Mouse (Mus musculus): ENCODE data around the gene Phldb3. TPM values are rescaled to one million over a fixed set of nuclear protein-coding genes. Genes with fewer than 3 reads are reported as not detected.

Phldb3 gene
- total and polyA plus RNA-seq, 3 experiments, result 0.89 to 3.6 (median 3.5) TPM

DNA sequence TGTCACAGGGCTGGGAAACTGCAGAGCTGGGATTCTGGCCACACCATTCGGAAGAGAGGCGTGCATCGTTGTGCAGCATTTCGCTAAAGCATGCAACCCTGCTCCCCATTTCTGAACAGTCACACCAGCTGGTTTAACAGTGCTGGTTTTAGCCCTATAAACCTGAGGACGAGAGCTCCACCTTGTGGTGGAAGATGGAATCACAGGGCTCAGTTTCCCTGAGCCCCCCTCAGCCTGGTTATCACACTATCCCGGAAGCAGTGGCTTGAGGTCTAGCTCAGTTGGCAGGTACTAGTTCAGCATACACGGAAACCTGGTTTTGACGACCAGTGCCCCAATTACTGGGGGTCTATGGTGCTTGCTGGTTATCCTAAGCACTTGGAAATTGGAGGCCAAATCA is 52.0 kb downstream of the Phldb3 start:
- Histone ChIP-seq H3K27ac (ENCODE audit: insufficient read depth, low read depth) (no peak overlapping the region), H3K27me3 (replicated peaks) (peaks cover 38% of the 10 kb centered on the region), H3K9ac (ENCODE audit: insufficient read depth, low read depth) (no peak overlapping the region), H3K79me2 (replicated peaks; ENCODE audit: control insufficient read depth, extremely low read depth, insufficient read depth, poor library complexity, severe bottlenecking) (no peaks in the 10 kb centered on the region), H3K9me3 (replicated peaks; ENCODE audit: low read length) (peaks cover 3% of the 10 kb centered on the region), H3K4me3 (replicated peaks in 1 of 3; ENCODE audit: low read depth in 2 of 3, low read length in 2 of 3, poor library complexity in 1 of 3) (no peak overlapping the region), H3K4me2 (ENCODE audit: insufficient read depth, low read depth, poor library complexity, severe bottlenecking) (no peak overlapping the region), H3K36me3 (replicated peaks in 1 of 2; ENCODE audit: control insufficient read depth in 1 of 2, insufficient read depth in 1 of 2, low read length in 1 of 2) (no peaks in the 10 kb centered on the region), H3K4me1 (ENCODE audit: control insufficient read depth in 1 of 2, insufficient read depth in 2 of 2) (peaks cover 0 to 2% of the 10 kb centered on the region in 2 experiments; a peak in 1 of 4 replicates)
- peak; percentile 79 for TF ChIP-seq ELF1 (IDR thresholded peaks at IDR 0.05; ENCODE audit: low read depth, low read length)
- no peak for TF ChIP-seq BHLHE40 (IDR thresholded peaks at IDR 0.05; ENCODE audit: low read depth, low read length)
- TF ChIP-seq SMC3 (IDR thresholded peaks at IDR 0.05; ENCODE audit: low read depth, low read length), result peak; percentile 81
- no peak for TF ChIP-seq IRF4 (IDR thresholded peaks at IDR 0.05; ENCODE audit: low read depth, low read length)
- TF ChIP-seq RAD21 (IDR thresholded peaks at IDR 0.05; ENCODE audit: low read depth, low read length), result peak; percentile 83
- TF ChIP-seq ZC3H11A (IDR thresholded peaks at IDR 0.05; ENCODE audit: low read depth, low read length), result peak; percentile 29; the same call in 1 of the 2 replicates
- peak; percentile 93 to 98 for TF ChIP-seq CTCF (conservative IDR thresholded peaks at IDR 0.05 in 1 of 2, IDR thresholded peaks at IDR 0.05 in 1 of 2; ENCODE audit: low read depth in 2 of 2, low read length in 2 of 2)
- no peak for TF ChIP-seq EP300 (IDR thresholded peaks at IDR 0.05; ENCODE audit: low read length)
- in situ Hi-C loops (cut with MboI; ENCODE audit: low pct_ligation_motif_present, low pct_unique_long_range_greater_than_20kb, low sequenced_read_pairs), result no loop called here
- dilution Hi-C loops (cut with MboI; ENCODE audit: extremely low pct_ligation_motif_present, extremely low pct_unique_long_range_greater_than_20kb, low sequenced_read_pairs), result no loop called here
- DNase-seq (ENCODE audit: extremely low read depth), result peak; percentile 78

DNA sequence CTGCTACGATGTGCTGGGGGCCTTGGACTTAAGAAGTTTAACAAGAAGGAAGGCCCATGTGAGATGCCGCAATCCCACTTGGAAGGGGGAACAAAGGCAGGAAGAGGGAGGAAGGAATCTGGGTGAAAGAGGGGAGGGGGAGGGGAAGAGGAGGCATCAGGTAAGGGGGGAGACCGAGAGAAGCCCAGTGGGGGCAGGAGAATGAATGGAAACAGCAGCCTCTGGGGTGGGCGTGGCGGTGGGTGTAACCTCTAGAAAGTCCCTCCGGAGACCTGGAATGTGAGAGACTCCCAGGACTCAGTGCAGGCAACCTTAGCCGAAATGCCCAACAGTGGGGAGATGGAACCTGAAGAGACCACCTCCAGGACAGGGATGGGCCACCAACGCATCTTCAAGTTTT is 53.7 kb downstream of the Phldb3 start:
- Histone ChIP-seq H3K9me3 (replicated peaks; ENCODE audit: low read length) (no peaks in the 10 kb centered on the region), H3K4me1 (ENCODE audit: control insufficient read depth in 1 of 2, insufficient read depth in 2 of 2) (peaks cover 0 to 2% of the 10 kb centered on the region in 2 experiments; a peak in 1 of 4 replicates), H3K79me2 (replicated peaks; ENCODE audit: control insufficient read depth, extremely low read depth, insufficient read depth, poor library complexity, severe bottlenecking) (no peaks in the 10 kb centered on the region), H3K27me3 (replicated peaks) (peaks cover 52% of the 10 kb centered on the region), H3K4me2 (ENCODE audit: insufficient read depth, low read depth, poor library complexity, severe bottlenecking) (no peak overlapping the region), H3K27ac (ENCODE audit: insufficient read depth, low read depth) (no peak overlapping the region), H3K9ac (ENCODE audit: insufficient read depth, low read depth) (no peak overlapping the region), H3K36me3 (replicated peaks in 1 of 2; ENCODE audit: control insufficient read depth in 1 of 2, insufficient read depth in 1 of 2, low read length in 1 of 2) (no peaks in the 10 kb centered on the region), H3K4me3 (replicated peaks in 1 of 3; ENCODE audit: low read depth in 2 of 3, low read length in 2 of 3, poor library complexity in 1 of 3) (no peak overlapping the region)
- TF ChIP-seq ETS1 (conservative IDR thresholded peaks at IDR 0.05; ENCODE audit: low read depth, low read length) (no peak), RAD21 (IDR thresholded peaks at IDR 0.05; ENCODE audit: low read depth, low read length) (no peak), SMC3 (IDR thresholded peaks at IDR 0.05; ENCODE audit: low read depth, low read length) (no peak), TCF12 (IDR thresholded peaks at IDR 0.05; ENCODE audit: low read depth, low read length) (no peak), ELF1 (IDR thresholded peaks at IDR 0.05; ENCODE audit: low read depth, low read length) (no peak), USF2 (conservative IDR thresholded peaks at IDR 0.05; ENCODE audit: low read depth, low read length) (no peak), BHLHE40 (IDR thresholded peaks at IDR 0.05; ENCODE audit: low read depth, low read length) (no peak), TBP (conservative IDR thresholded peaks at IDR 0.05; ENCODE audit: low read depth, low read length) (no peak), JUN (IDR thresholded peaks at IDR 0.05; ENCODE audit: insufficient read depth, low read depth, low read length) (no peak), IRF4 (IDR thresholded peaks at IDR 0.05; ENCODE audit: low read depth, low read length) (no peak), PAX5 (IDR thresholded peaks at IDR 0.05; ENCODE audit: low read length) (no peak), MEF2A (IDR thresholded peaks at IDR 0.05; ENCODE audit: borderline replicate concordance, low read depth, low read length) (no peak), ZC3H11A (IDR thresholded peaks at IDR 0.05; ENCODE audit: low read depth, low read length) (no peak), E2F4 (IDR thresholded peaks at IDR 0.05; ENCODE audit: insufficient replicate concordance, low read depth, low read length) (no peak), NRF1 (IDR thresholded peaks at IDR 0.05; ENCODE audit: low read depth, low read length) (no peak), HCFC1 (IDR thresholded peaks at IDR 0.05; ENCODE audit: low read depth, low read length) (no peak), UBTF (IDR thresholded peaks at IDR 0.05; ENCODE audit: low read depth, low read length) (no peak), ZNF384 (IDR thresholded peaks at IDR 0.05; ENCODE audit: low read depth, low read length) (no peak), EP300 (IDR thresholded peaks at IDR 0.05; ENCODE audit: low read length) (no peak)
- in situ Hi-C loops (cut with MboI; ENCODE audit: low pct_ligation_motif_present, low pct_unique_long_range_greater_than_20kb, low sequenced_read_pairs), result no loop called here
- no peak for DNase-seq (ENCODE audit: extremely low read depth)
- dilution Hi-C loops (cut with MboI; ENCODE audit: extremely low pct_ligation_motif_present, extremely low pct_unique_long_range_greater_than_20kb, low sequenced_read_pairs), result no loop called here
